Mouse (Mus musculus) ES-E14 (cell line): Measurements from ENCODE around the gene Olig2. TPM values are rescaled to one million over a fixed set of nuclear protein-coding genes. Genes with fewer than 3 reads are reported as not detected.

Experiments used
- DNase-seq: peaks from one replicate; pipeline ENCODE4 v3.0.0-alpha.2; 2013; ENCODE audit warnings: low read depth, low spot score
- H3K27ac ChIP-seq: 2 replicates; pipeline ENCODE4 v1.5.1; 2012; ENCODE audit warnings: low read depth, mild to moderate bottlenecking, low read length, moderate library complexity, mixed read lengths; ENCODE audit not compliant: poor library complexity, insufficient read depth, severe bottlenecking
- H3K36me3 ChIP-seq: 2 replicates; pipeline ENCODE4 v1.6.1; 2012; ENCODE audit warnings: mild to moderate bottlenecking, low read length, moderate library complexity, mixed read lengths; ENCODE audit not compliant: control insufficient read depth, poor library complexity, insufficient read depth, severe bottlenecking
- H3K4me1 ChIP-seq, 2 experiments: fragments of 150-350 bp in 1 of 2; sonication (generic) in 1 of 2; 2 replicates each; pipeline ENCODE4 v1.6.1; 2012; ENCODE audit warnings: low read length in 2 of 2, mild to moderate bottlenecking in 1 of 2, mixed read lengths in 1 of 2; ENCODE audit not compliant: control insufficient read depth in 2 of 2, insufficient read depth in 2 of 2, poor library complexity in 1 of 2
- H3K4me3 ChIP-seq, 2 experiments: fragments of 150-350 bp in 1 of 2; sonication (generic) in 1 of 2; 2 replicates each; pipeline ENCODE4 v1.5.1; 2012; ENCODE audit warnings: low read length in 2 of 2, low read depth in 1 of 2, mild to moderate bottlenecking in 1 of 2, mixed read lengths in 1 of 2; ENCODE audit not compliant: insufficient read depth in 1 of 2, poor library complexity in 1 of 2, severe bottlenecking in 1 of 2
- H3K9ac ChIP-seq: 2 replicates; pipeline ENCODE4 v1.6.1; 2012; ENCODE audit warnings: low read depth, mild to moderate bottlenecking, low read length, mixed read lengths; ENCODE audit not compliant: poor library complexity, insufficient read depth, severe bottlenecking
- H3K9me3 ChIP-seq: fragments of 150-350 bp; sonication (generic); 2 replicates; pipeline ENCODE4 v1.6.1; 2012; ENCODE audit warnings: low read depth, mild to moderate bottlenecking, low read length; ENCODE audit not compliant: control insufficient read depth, insufficient read depth
- CHD2 ChIP-seq: IDR thresholded peaks from 2 replicates; pipeline ENCODE4 v1.6.1; 2014; ENCODE audit warnings: mild to moderate bottlenecking, low read depth, low read length, inconsistent platforms
- HCFC1 ChIP-seq: IDR thresholded peaks from 2 replicates; pipeline ENCODE4 v1.6.1; 2012; ENCODE audit warnings: low read length, inconsistent platforms, borderline replicate concordance; ENCODE audit not compliant: insufficient read depth
- MAFK ChIP-seq: IDR thresholded peaks from 2 replicates; pipeline ENCODE4 v1.6.1; 2014; ENCODE audit warnings: mild to moderate bottlenecking, low read depth, low read length, inconsistent platforms; ENCODE audit not compliant: insufficient read depth
- ZC3H11A ChIP-seq: IDR thresholded peaks from 2 replicates; pipeline ENCODE4 v1.6.1; 2012; ENCODE audit warnings: low read depth, mild to moderate bottlenecking, inconsistent platforms, low read length, borderline replicate concordance
- ZNF384 ChIP-seq: IDR thresholded peaks from 2 replicates; pipeline ENCODE4 v1.6.1; 2012; ENCODE audit warnings: low read depth, low read length, inconsistent platforms
- in situ Hi-C, 2 experiments: fragments of 600-800 bp; cut with MboI; formaldehyde crosslinking; loops; one replicate each; pipeline ENCODE4 v1.15.1; 2025; ENCODE audit warnings: low sequenced_read_pairs in 2 of 2, inconsistent platforms in 1 of 2; ENCODE audit not compliant: unreplicated experiment in 2 of 2
- total RNA-seq: library from RNA; depleted of rRNA; stranded (reverse); fragments of 300-350 nt; gene quantifications from 2 replicates; pipeline ENCODE4 v1.2.3, GENCODE M21; 2012

Olig2 gene
- total RNA-seq, 1 experiment = 0.09 TPM

- TF ChIP-seq ZC3H11A (no peak), MAFK (no peak), CHD2 (0 out of 2 replicates have a peak, but pooled peaks have one; percentile 52), HCFC1 (no peak), ZNF384 (no peak)
- H3K36me3 ChIP-seq = peaks cover 4% of the 10 kb centered on the region; the same call in 1 of the 2 replicates
- H3K27ac ChIP-seq = no peak overlapping the region
- no peak for DNase-seq
- in situ Hi-C loops = no loop called here
- H3K4me1 ChIP-seq = no peaks in the 10 kb centered on the region
- H3K4me3 ChIP-seq = peak overlapping the region; percentile 38 to 63; a peak in 3 of 4 replicates
- H3K9me3 ChIP-seq = peaks cover 4% of the 10 kb centered on the region; the same call in 1 of the 2 replicates
- peak overlapping the region; percentile 44; the same call in 1 of the 2 replicates for H3K9ac ChIP-seq
Observed at GRCm38 (mm10) chr16:91199815-91200214, 25.4 kb upstream of the Olig2 start.

- Histone ChIP-seq H3K36me3 (no peaks in the 10 kb centered on the region), H3K9me3 (no peaks in the 10 kb centered on the region), H3K27ac (no peak overlapping the region), H3K4me3 (no peak overlapping the region), H3K4me1 (no peaks in the 10 kb centered on the region), H3K9ac (no peak overlapping the region)
- in situ Hi-C loops = no loop called here
- no peak for DNase-seq
- TF ChIP-seq CHD2 (no peak), ZNF384 (no peak), HCFC1 (no peak), MAFK (no peak), ZC3H11A (no peak)
Observed at GRCm38 (mm10) chr16:91202989-91203388, 22.3 kb upstream of the Olig2 start.

- no peaks in the 10 kb centered on the region for H3K4me1 ChIP-seq
- no peak overlapping the region for H3K4me3 ChIP-seq
- H3K9ac ChIP-seq = no peak overlapping the region
- TF ChIP-seq HCFC1 = no peak
- TF ChIP-seq ZC3H11A = no peak
- no peak for TF ChIP-seq CHD2
- no peak for TF ChIP-seq MAFK
- no peak for TF ChIP-seq ZNF384
- H3K27ac ChIP-seq = no peak overlapping the region
- DNase-seq = no peak
- in situ Hi-C loops = no loop called here
- H3K36me3 ChIP-seq = no peaks in the 10 kb centered on the region
- H3K9me3 ChIP-seq = no peaks in the 10 kb centered on the region
Observed at GRCm38 (mm10) chr16:91206371-91206770, 18.9 kb upstream of the Olig2 start.

GRCm38 (mm10) chr16:91217077-91217476 is 8.2 kb upstream of the Olig2 start:
- in situ Hi-C loops = no loop called here
- H3K36me3 ChIP-seq = no peaks in the 10 kb centered on the region
- no peak for TF ChIP-seq ZC3H11A
- no peak for TF ChIP-seq HCFC1
- TF ChIP-seq ZNF384 = no peak
- no peak for TF ChIP-seq MAFK
- no peak for TF ChIP-seq CHD2
- no peaks in the 10 kb centered on the region for H3K9me3 ChIP-seq
- peaks cover 4 to 8% of the 10 kb centered on the region in 2 experiments; a peak in 2 of 4 replicates for H3K4me1 ChIP-seq
- no peak overlapping the region for H3K4me3 ChIP-seq
- no peak overlapping the region for H3K9ac ChIP-seq
- no peak overlapping the region for H3K27ac ChIP-seq
- no peak for DNase-seq

- Histone ChIP-seq H3K4me3 (no peak overlapping the region), H3K36me3 (no peaks in the 10 kb centered on the region), H3K4me1 (peaks cover 4 to 10% of the 10 kb centered on the region in 2 experiments; a peak in 2 of 4 replicates), H3K9ac (no peak overlapping the region), H3K9me3 (no peaks in the 10 kb centered on the region), H3K27ac (no peak overlapping the region)
- in situ Hi-C loops = no loop called here
- DNase-seq = no peak
- no peak for TF ChIP-seq MAFK
- no peak for TF ChIP-seq HCFC1
- TF ChIP-seq ZC3H11A = peak; percentile 43; the same call in 1 of the 2 replicates
Observed at GRCm38 (mm10) chr16:91217948-91218347, 7.3 kb upstream of the Olig2 start.
